Mouse (Mus musculus) kidney, postnatal 36 days (tissue): Measurements from ENCODE around the gene Catsperg1.
"Not testable (repeated sequence)": the region's sequence is repeated elsewhere in the genome, so short reads cannot be mapped to it uniquely, and the experiment has no call there.

Experiments
- DNase-seq, 2 experiments: peaks; one replicate each; pipeline ENCODE4 v3.0.0; 2021 to 2022; ENCODE audit warnings: mixed read lengths in 2 of 2

Catsperg1 gene

DNA sequence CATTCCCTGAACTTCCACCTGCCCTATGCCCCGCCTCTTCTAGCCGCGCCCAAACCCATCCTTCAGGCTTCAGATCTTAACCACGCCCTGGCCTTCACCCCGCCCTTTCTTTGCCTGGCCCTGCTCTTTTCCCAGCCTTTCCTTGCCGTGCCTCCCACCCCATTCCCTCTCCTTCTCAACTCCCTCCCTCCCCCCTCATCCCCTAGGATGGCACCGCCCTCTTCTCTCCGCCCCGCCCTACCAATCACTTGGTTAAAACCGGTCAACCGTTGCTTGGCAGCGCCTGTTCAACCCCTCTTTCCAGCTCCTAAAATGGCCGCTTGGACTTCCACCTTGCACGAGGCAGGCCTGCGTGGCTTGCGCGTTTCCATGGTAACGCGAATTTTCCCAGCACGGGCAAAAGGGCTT is at the start of gene Catsperg1:
Gene Catsperg1, minus strand, starts transcription at position 361 of the 408 bp plus-strand sequence.
- peak in 1 of 2 experiments; percentile 66 for DNase-seq

DNA sequence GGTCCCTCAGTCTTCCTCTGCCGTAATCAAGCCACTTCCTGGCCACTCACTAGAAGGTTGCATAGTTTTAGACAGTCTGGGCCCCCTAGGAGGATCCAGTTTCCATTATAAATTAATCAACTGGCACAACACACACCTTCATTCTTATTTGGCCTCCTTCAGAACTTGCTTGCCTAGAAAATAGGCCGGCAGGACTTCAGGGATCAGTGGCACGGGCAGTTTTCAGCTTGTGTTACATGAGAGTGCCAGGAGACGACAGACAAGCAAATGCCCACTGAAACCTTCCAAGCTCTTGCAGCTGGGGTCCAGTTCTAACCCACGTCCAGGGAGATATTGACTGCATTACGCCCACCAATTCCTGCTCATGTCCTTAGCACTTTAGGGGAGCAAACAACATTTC is 48.3 kb upstream of the Catsperg1 start:
- peak; percentile 56 to 71 for DNase-seq

DNA sequence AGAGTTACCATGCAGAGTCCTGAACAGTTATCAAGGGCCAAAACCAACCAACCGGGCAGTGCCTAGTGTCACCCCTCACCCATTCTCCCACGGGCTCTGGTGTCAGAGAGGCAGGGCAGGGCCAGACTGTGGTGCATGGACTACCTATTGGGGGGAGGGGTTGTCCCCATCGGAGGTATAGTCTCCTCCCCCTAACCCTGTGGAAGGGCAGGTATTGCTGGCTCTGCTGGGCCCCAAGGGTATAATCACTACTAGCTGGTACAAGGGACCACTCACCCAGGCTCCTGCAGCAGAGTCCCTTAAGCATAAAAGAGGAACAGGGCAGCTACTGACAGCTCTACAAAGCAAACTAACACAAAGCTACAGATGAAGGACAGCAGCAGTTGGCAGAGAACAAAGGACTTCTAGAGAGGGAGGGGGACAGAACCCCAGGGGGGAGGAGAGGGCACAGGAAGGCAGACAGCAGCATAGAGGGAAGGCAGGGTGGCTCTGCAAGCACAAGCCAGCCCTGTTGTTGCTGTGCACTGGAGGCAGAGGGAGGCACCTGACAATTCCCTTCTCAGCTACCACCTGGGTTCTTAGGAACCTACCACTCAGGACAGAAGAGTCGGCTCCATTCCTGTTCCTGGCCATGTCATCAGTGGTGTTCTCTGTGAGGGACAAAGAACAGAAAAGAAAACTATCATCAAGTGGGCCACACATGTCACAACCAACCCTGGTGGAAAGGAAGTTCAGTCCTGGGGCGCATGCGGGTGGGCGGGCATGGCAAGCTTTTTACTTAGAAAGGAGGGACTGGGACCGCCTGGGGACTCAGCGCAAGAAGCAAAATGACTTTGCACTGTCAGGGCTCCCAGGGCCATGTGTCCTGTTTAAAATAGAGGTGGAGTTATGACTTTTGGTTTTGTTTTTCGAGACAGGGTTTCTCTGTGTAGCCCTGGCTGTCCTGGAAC is 46.2 kb upstream of the Catsperg1 start:
- DNase-seq, result no peak

DNA sequence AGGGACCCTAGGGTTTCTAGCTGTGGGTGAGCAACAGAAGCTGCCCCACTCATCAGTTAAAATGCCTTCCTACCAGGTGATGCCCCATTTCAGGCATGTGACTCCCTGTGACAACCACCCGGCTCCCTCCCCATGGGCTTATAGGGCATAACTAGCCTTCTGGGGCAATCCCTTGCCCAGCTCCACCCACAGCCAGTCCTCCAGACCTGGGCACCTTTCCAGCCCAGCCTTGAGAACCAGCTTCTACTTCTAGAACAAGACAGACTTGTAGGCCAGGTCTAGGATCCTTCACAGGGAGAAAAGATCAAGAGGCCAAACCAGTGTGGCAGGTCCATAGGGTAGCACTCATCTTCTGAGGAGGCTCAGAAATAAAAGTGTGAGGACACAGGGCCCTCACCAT is 43.5 kb upstream of the Catsperg1 start:
- DNase-seq, result peak; percentile 87 to 89

DNA sequence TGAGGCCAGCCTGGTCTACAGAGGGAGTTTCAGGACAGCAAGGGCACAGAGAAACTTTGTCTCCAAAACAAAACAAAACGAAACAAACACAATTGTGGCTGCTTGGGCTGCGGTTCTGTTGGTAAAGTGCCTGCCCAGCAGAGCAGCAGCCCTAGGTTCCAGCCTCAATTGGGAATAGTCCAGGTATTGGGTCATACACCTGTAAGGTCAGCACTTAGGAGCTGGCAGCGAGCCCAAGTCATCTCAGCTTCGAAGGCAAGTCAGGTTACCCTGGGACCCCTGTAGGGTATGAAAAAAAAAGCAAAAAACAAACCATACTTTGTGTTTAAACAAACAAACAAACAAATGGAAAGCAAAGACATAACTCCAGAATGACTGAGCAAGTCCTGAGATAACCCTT is 42.0 kb upstream of the Catsperg1 start:
- DNase-seq, result no peak

DNA sequence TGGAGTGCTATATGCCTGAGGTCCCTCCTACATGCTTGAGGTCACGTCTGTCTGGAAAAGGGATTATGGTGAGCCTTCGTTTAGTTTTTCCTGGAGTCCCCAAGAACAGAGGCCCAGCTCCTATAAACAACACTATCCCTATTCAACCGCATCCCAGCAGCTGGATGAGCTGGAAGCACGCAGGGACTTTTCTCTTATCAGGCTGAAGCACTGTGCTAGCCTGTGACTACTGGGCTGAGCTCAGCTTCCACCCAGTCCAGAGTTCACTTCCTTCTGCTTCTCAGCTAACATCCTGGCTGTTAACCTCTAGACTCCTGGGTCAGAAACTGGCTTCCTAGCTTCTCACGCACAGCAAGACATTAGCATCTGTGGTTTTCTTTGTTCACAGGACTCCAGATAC is 40.0 kb upstream of the Catsperg1 start:
- DNase-seq, result peak; percentile 61 to 70

DNA sequence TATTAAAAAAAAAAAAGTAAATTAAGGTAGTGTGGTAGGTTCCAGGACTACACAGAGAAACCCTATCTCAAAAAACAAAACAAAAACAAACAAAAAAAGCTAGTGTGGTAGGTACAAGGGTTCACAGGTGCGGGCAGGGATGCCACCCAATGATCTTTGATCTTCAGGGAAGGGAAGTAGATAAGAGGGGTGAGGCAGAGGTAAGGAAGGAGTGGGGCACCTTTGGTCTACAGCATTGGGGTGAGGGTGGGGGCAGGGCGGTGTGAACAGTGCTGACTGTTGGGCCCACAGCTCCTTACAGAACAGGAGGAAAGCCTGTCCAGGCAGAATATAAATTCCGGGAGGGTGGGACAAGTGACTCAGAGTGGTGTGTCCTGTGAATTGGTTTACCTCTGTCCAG is 37.3 kb upstream of the Catsperg1 start:
- DNase-seq, result no peak

DNA sequence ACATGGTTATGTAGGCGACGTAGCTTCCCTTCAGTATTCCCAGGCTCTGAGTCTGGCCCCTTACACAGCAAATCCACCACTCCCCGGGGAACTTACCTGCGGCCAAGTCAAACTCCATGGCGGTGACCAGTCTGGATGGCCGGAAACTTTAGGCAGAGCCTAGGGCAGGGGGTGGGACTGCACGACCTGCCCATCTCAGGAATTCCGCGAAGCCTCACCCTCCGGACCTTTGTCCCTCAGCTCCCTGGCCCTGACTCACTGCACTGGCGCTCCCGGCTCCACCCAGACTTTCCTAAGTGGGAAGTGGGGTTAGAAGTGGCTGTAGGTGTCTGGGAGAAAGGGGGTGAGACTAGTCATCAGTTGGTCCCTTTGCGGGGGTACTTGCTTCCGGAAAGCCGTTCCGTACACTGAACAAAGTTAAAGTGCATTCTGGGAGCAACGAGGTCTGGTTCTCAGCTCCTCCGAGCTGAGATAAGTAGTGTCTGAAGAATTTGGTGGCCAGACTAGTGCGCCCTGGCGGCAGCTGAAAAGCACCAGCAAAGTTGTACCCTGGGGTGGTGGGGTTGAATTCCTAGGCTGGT is 34.5 kb upstream of the Catsperg1 start, which contains the start of gene 2200002D01Rik:
Gene 2200002D01Rik, minus strand, starts transcription at position 206 of the 581 bp plus-strand sequence.
- peak; percentile 74 to 75 for DNase-seq

DNA sequence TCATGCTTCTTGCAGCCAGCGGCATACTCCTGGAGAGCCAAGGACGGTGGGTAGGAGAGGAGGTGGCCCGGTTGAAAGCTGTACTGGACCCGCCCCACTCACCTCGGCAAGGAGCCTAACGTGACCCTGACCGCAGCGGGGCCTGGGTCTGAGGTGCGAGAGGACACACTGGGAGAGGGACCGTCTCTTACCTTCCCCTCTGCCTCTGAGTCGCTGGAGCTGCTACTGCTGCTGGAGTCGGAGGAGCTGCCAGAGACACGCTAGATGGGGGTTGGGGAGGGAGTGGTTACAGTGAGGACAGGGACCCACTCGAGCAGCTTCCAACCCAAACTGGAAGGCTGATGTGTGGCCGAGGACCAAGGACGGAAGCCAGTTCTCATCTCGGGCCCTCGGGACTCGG is 33.9 kb upstream of the Catsperg1 start:
- DNase-seq, result peak in 1 of 2 experiments; percentile 51

DNA sequence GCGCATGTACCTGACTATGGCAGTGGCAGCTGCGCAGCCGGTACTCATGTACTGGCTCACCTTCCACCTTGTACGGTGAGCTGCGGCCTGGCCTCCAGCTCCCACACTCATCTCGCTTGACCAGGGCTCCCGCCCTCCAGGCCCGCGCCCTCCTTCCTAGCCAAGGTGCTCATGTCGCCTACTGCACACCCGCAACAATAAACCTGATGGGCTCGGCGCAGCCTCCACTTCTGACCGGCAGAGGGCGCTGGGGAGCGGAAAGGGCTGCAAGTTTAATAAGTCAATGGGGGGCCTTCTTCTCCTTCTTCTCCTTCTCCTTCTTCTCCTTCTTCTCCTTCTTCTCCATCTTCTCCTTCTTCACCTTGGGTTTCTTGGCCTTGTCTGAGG is 33.5 kb upstream of the Catsperg1 start:
- DNase-seq, result peak; percentile 73 to 92

DNA sequence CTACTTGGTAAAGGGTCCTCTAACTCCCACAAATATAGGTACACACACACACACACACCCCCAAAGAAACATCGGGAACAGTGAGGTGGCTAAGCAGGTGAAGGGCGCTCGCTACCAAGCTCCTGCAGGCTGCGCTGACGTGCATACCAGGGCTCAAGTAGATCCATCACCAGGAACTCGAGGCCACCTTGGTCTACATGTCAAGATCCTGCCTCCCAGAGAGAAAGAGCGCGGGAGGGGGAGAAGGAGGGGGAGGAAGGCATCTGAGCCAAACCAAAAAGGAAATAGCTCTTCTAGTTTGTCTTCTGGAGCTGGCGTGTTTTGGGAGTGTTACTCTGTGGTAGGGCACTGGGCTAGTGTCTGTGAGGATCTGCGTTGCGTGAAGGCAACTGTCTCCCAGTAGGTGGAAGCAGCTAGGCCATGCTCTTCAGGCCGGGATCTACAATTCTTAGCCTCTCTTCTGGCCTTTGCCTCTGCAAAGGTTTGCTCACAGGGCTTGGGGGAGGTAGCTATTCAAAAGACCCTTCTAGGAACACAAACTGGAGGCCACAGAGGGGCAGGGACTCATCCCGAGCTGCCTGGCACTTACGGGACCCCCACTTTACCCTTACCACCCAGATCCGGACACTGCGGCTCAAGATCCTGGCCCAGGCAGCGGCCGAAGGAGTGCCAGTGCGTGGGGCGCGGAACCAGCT is 32.9 kb upstream of the Catsperg1 start:
- no peak for DNase-seq

DNA sequence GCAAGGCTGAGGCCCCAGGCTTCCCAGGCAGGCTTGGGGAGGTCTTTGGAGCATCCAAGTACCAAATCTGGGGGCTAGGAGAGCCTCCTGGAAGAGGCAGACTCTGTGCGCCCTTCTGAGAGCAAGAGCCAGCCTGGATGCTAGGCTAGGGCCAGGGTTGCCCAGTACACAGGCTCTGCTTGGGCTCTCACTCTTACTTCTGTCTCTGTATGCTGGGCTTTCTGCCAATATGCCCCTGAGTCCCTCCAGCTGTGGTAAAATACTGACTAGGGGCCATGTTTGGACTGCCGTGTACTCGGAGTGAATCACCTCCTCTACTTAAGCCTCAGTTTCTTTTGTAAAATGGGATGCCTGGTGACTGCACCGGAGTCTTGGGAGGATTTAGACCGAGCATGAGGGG is 32.2 kb upstream of the Catsperg1 start:
- DNase-seq, result no peak

DNA sequence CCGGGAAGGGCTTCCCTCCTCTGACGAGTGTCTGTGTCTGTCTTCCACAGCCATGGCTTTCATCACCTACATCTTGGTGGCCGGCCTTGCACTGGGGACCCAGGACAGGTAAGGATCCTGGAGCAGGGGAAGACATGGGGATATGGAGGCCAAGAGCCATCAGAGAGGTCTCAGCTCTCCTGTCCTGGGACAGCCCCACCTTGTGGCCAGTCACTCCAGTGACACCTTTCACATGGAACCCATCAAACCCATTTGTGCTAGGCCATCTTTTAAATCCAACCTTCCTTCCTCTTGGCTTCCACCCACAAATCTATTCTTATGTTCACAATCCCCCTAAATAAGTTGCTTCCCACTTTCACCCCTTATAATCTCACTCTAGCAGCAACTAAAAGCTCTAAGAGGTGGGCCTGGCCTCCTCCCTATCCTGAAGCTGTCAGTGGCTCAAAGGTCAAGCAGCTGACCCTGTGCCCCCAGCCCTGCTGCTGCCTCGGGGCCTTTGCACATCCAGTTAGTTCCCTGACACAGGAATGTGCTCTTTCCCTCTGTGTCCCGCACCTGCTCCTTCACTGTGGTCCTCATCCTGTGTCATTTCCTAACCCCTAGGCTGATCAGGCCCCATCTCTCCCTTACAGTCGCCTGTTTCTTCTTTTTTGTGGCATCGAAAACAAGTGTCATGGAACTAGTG is 31.0 kb upstream of the Catsperg1 start:
- peak in 1 of 2 experiments; percentile 69 for DNase-seq

DNA sequence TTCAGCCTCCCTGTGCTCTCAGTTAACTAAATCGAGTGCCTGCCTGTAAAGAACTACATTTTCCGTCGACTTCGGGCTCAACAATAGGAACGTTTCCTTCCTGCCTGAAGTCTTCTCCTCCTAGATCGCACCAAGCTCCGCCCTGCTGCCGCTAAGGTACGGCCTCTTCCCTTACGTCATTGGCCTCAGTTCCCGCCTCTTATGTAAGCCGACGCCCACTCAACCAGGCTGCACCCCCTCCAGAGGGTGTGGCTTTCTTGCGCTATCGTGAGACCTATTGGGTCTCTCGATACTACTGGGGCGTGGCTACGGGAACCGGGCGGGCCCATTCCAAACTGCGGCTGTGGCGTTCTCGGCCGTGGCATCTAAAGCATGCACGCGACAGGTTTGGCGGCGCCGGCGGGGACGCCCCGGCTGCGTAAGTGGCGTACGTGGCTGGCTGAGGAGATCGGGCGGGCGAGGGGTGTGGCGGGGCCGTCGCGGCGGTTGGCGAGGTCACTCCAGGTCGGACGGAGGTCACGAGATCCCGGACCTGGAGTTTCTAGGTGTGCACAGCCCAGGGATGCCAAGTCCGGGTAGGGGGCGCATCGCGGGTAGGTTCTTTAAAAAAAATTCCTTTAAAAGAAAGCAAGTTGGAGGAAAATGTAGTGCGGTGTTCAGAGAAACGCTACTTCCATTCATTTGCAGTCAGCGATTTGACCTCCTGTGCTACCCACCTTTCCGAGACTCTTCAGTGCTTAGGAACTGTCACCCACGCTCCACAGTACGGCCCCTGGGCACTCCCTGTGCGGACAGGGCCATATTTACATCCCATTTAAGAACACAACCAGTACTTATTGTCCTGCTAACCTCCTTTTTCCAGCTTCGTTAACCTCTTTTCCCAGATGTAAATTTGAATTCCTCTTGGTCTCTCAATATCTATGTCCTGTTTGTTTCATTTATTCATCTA is 24.5 kb upstream of the Catsperg1 start, which contains the start of gene Yif1b:
Gene Yif1b, plus strand, starts transcription at position 311 of the 949 bp plus-strand sequence.
- peak; percentile 99 for DNase-seq

DNA sequence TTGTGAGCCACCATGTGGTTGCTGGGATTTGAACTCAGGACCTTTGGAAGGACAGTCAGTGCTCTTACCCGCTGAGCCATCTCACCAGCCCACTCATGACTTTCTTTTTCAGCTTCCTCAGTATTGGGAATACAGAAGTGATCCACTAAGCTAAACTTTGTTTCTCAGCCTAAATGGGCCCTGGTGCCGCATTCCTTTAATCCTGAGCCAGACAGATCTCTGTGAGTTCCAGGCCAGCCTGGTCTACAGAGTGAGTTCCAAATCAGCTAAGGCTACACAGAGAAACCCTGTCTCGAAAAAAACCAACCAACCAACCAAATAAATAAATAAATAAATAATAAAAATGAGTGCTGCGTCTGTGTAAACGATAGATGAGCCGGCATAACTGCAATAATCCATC is 23.8 kb upstream of the Catsperg1 start:
- DNase-seq, result not testable (repeated sequence)

DNA sequence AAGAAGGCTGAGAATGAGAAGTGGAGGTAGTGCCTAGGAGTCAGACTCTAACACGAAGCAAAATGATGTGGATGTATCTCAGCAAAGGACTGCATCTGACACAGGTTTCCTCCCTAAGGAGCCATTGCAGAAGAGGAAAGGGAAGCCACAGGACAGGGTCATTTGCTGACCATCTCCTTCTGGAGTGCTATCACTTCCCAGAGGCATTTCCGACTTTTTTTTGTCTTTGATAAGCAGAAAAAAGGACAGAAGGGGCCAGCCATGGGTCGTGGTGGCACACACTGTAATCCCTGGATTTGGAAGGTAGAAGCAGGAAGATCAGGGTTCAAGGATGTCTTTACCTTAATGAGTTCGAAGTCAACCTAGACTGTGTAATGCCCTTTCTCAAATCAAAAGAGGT is 22.8 kb upstream of the Catsperg1 start:
- no peak for DNase-seq

DNA sequence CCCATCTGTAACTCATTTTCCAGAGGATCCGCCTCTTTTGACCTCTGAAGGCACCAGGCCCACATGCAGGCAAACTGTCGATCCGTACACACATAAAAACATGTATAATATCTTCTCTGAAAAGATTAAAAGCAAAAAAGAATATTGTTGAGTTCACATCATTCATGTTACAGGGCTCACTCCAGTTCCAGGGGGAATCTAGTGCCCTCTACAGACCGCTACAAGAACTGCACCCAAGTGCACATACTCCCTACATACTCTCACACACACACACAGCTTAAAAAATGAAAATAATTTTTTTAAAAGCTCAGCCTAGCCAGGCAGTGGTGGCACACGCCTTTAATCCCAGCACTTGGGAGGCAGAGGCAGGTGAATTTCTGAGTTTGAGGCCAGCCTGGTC is 20.8 kb upstream of the Catsperg1 start:
- DNase-seq, result no peak

DNA sequence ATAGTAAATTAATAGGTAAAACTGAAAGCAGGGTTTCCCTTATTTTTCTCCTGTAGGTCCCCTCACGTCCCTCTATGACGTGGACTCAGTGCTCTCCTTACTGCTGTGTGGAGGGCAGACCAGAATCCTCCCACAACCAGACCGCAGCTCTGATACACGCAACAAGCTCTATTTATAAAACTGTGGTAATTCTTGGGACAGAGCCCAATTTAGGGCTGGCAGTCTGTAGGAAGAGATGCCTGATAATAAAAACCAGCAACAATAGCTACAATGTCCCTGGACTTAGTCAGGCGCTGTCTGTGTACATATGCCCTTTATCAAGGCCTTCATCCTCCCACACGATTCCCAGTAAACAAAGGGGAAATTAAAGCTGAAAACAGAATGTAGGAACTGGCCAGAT is 19.9 kb upstream of the Catsperg1 start:
- DNase-seq, result no peak

DNA sequence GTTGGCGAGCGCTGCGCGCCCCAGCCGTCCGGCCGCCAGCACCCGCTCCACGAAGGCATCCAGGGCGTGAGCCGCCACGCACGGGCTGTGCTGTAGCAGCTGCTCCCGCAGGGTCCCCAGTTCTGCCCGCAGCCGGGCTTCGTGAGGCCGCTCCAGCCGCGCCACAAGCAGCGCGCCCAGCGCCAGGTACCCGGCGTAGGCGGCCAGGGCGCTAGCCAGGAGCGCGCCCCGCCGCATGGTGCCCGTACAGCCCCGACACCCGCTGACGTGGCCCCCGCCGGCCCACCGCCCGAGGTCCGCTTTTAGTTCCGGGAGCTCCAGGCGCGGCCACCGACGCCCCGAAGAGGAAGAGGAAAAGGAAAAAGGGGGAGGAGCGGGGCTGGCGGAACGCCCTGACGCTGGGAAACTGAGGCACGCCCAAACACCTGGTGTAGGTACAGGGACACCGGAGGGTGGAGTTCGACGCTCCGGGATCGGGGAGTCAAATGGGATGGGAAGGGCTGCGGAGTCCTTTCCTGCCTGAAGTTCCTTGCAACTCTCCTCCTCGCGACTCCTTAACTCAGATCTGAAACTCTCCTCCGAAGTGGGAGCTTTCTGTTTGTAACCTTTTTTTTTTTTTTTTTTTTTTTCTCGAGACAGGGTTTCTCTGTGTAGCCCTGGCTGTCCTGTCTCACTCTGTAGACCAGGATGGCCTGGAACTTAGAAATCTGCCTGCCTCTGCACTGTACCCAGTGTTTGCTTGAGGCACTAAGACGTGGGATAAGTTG is 18.6 kb upstream of the Catsperg1 start, which contains the start of gene Kcnk6:
Gene Kcnk6, minus strand, starts transcription at position 269 of the 767 bp plus-strand sequence.
- peak; percentile 39 to 66 for DNase-seq

DNA sequence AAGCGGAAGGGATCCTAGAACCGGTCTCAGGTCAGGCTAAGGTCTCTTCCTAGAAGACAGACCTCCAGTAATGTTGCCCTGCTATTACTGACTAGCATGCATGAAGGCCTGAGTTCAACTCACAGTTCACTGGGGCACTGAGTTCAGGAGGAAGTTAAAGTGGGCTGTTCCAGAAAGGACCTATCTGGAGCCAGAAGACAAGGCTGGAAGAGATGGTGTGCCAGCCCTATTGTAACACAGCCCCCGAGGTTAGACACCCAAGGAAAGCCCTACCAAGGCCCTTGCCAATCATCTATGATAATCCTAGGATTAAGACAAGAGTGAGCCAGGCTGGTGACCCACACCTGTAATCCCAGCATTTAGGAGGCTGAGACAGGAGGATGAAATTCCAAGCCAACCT is 17.7 kb upstream of the Catsperg1 start:
- no peak for DNase-seq

DNA sequence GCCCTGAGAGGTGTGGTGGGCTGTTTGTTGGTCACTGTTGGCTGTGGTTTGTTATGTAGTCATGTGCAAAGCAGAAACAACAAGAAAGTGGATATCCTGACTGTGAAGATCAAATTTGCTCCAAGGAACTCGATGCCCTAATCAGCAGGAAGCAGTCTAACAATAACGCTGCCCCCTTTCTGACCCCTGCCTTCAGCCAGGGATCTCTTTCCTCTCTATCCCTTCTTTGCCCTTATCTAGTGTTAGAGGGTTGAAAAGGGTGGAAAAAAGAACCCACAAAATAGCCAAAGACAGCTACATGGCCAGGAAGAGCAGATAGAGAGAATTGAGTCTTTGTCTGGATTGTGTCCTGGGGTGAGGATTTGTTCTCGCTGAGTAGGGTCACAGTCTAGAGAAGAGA is 16.7 kb upstream of the Catsperg1 start:
- DNase-seq, result no peak
